Mouse (Mus musculus): Measurements from ENCODE around the gene Vipr1. TPM values are rescaled to one million over a fixed set of nuclear protein-coding genes. Genes with fewer than 3 reads are reported as not detected.

Gene Vipr1
- polyA plus RNA-seq, 1 experiment, result 2.2 TPM

- peak; percentile 40 for DNase-seq
- TF ChIP-seq POLR2A (IDR thresholded peaks at IDR 0.05; ENCODE audit: borderline replicate concordance, extremely low read depth, low read depth, low read length) (no peak), CTCF (IDR thresholded peaks at IDR 0.05; ENCODE audit: insufficient read depth, low read length) (peak; percentile 78)
- Histone ChIP-seq H3K4me1 (ENCODE audit: control insufficient read depth, insufficient read depth, low read length) (peaks cover 16% of the 10 kb centered on the region), H3K4me3 (replicated peaks; ENCODE audit: extremely low read depth, low read depth, low read length) (no peak overlapping the region)
- WGBS, result 34% methylated on average over 7 of the region's 7 CpGs
Measured at GRCm38 (mm10) chr9:121671300-121671699, 28.8 kb downstream of the Vipr1 start.

- H3K4me3 ChIP-seq (replicated peaks; ENCODE audit: extremely low read depth, low read depth, low read length), result no peak overlapping the region
- WGBS, result 31% methylated on average over 5 of the region's 5 CpGs
- TF ChIP-seq CTCF (IDR thresholded peaks at IDR 0.05; ENCODE audit: insufficient read depth, low read length), result no peak
- no peak for TF ChIP-seq POLR2A (IDR thresholded peaks at IDR 0.05; ENCODE audit: borderline replicate concordance, extremely low read depth, low read depth, low read length)
- peaks cover 26% of the 10 kb centered on the region for H3K4me1 ChIP-seq (ENCODE audit: control insufficient read depth, insufficient read depth, low read length)
- DNase-seq, result no peak
Measured at GRCm38 (mm10) chr9:121672311-121672710, 29.8 kb downstream of the Vipr1 start.

GRCm38 (mm10) chr9:121673716-121674115, 31.2 kb downstream of the Vipr1 start:
- H3K4me3 ChIP-seq (replicated peaks; ENCODE audit: extremely low read depth, low read depth, low read length), result no peak overlapping the region
- H3K4me1 ChIP-seq (ENCODE audit: control insufficient read depth, insufficient read depth, low read length), result peaks cover 34% of the 10 kb centered on the region
- DNase-seq, result no peak
- TF ChIP-seq CTCF (IDR thresholded peaks at IDR 0.05; ENCODE audit: insufficient read depth, low read length) (no peak), POLR2A (IDR thresholded peaks at IDR 0.05; ENCODE audit: borderline replicate concordance, extremely low read depth, low read depth, low read length) (no peak)
- 86% methylated on average over 5 of the region's 5 CpGs for WGBS

- no peak overlapping the region for H3K4me3 ChIP-seq (replicated peaks; ENCODE audit: extremely low read depth, low read depth, low read length)
- peaks cover 35% of the 10 kb centered on the region for H3K4me1 ChIP-seq (ENCODE audit: control insufficient read depth, insufficient read depth, low read length)
- TF ChIP-seq POLR2A (IDR thresholded peaks at IDR 0.05; ENCODE audit: borderline replicate concordance, extremely low read depth, low read depth, low read length) (no peak), CTCF (IDR thresholded peaks at IDR 0.05; ENCODE audit: insufficient read depth, low read length) (no peak)
- DNase-seq, result no peak
- 71% methylated on average over 9 of the region's 9 CpGs for WGBS
Measured at GRCm38 (mm10) chr9:121675011-121675410, 32.5 kb downstream of the Vipr1 start.

- peaks cover 35% of the 10 kb centered on the region for H3K4me1 ChIP-seq (ENCODE audit: control insufficient read depth, insufficient read depth, low read length)
- WGBS, result 81% methylated on average over 2 of the region's 2 CpGs
- TF ChIP-seq POLR2A (IDR thresholded peaks at IDR 0.05; ENCODE audit: borderline replicate concordance, extremely low read depth, low read depth, low read length) (no peak), CTCF (IDR thresholded peaks at IDR 0.05; ENCODE audit: insufficient read depth, low read length) (no peak)
- no peak for DNase-seq
- no peak overlapping the region for H3K4me3 ChIP-seq (replicated peaks; ENCODE audit: extremely low read depth, low read depth, low read length)
Measured at GRCm38 (mm10) chr9:121675556-121675955, 33.0 kb downstream of the Vipr1 start.

- TF ChIP-seq POLR2A (IDR thresholded peaks at IDR 0.05; ENCODE audit: borderline replicate concordance, extremely low read depth, low read depth, low read length), result no peak
- no peak for TF ChIP-seq CTCF (IDR thresholded peaks at IDR 0.05; ENCODE audit: insufficient read depth, low read length)
- WGBS, result 30% methylated on average over 4 of the region's 4 CpGs
- DNase-seq, result no peak
- H3K4me1 ChIP-seq (ENCODE audit: control insufficient read depth, insufficient read depth, low read length), result peaks cover 29% of the 10 kb centered on the region
- H3K4me3 ChIP-seq (replicated peaks; ENCODE audit: extremely low read depth, low read depth, low read length), result no peak overlapping the region
Measured at GRCm38 (mm10) chr9:121677069-121677468, 34.6 kb downstream of the Vipr1 start.

GRCm38 (mm10) chr9:121677476-121677875, 35.0 kb downstream of the Vipr1 start:
- DNase-seq, result peak; percentile 47
- no peak overlapping the region for H3K4me3 ChIP-seq (replicated peaks; ENCODE audit: extremely low read depth, low read depth, low read length)
- WGBS, result 24% methylated on average over 8 of the region's 8 CpGs
- H3K4me1 ChIP-seq (ENCODE audit: control insufficient read depth, insufficient read depth, low read length), result peaks cover 25% of the 10 kb centered on the region
- TF ChIP-seq CTCF (IDR thresholded peaks at IDR 0.05; ENCODE audit: insufficient read depth, low read length) (no peak), POLR2A (IDR thresholded peaks at IDR 0.05; ENCODE audit: borderline replicate concordance, extremely low read depth, low read depth, low read length) (peak; percentile 53; the same call in 1 of the 2 replicates)

- H3K4me3 ChIP-seq (replicated peaks; ENCODE audit: extremely low read depth, low read depth, low read length), result no peak overlapping the region
- peaks cover 24% of the 10 kb centered on the region for H3K4me1 ChIP-seq (ENCODE audit: control insufficient read depth, insufficient read depth, low read length)
- DNase-seq, result peak; percentile 47
- no peak for TF ChIP-seq POLR2A (IDR thresholded peaks at IDR 0.05; ENCODE audit: borderline replicate concordance, extremely low read depth, low read depth, low read length)
- peak; percentile 79 for TF ChIP-seq CTCF (IDR thresholded peaks at IDR 0.05; ENCODE audit: insufficient read depth, low read length)
- whole genome bisulfite sequencing, result 20% methylated on average over 6 of the region's 6 CpGs
Measured at GRCm38 (mm10) chr9:121679549-121679948, 37.0 kb downstream of the Vipr1 start.

GRCm38 (mm10) chr9:121681191-121681590, 38.7 kb downstream of the Vipr1 start:
- TF ChIP-seq POLR2A (IDR thresholded peaks at IDR 0.05; ENCODE audit: borderline replicate concordance, extremely low read depth, low read depth, low read length) (no peak), CTCF (IDR thresholded peaks at IDR 0.05; ENCODE audit: insufficient read depth, low read length) (no peak)
- peaks cover 24% of the 10 kb centered on the region for H3K4me1 ChIP-seq (ENCODE audit: control insufficient read depth, insufficient read depth, low read length)
- H3K4me3 ChIP-seq (replicated peaks; ENCODE audit: extremely low read depth, low read depth, low read length), result no peak overlapping the region
- WGBS, result 78% methylated on average over 8 of the region's 8 CpGs
- DNase-seq, result no peak

GRCm38 (mm10) chr9:121682037-121682680, 39.6 kb downstream of the Vipr1 start:
- WGBS, result 75% methylated on average over 18 of the region's 18 CpGs
- DNase-seq, result no peak
- Histone ChIP-seq H3K4me3 (replicated peaks; ENCODE audit: extremely low read depth, low read depth, low read length) (no peak overlapping the region), H3K4me1 (ENCODE audit: control insufficient read depth, insufficient read depth, low read length) (peaks cover 16% of the 10 kb centered on the region)
- TF ChIP-seq CTCF (IDR thresholded peaks at IDR 0.05; ENCODE audit: insufficient read depth, low read length) (no peak), POLR2A (IDR thresholded peaks at IDR 0.05; ENCODE audit: borderline replicate concordance, extremely low read depth, low read depth, low read length) (no peak)
